Mouse (Mus musculus) heart, postnatal 0 days (tissue): Measurements from ENCODE around the gene Rnd3. TPM values are rescaled to one million over a fixed set of nuclear protein-coding genes. Genes with fewer than 3 reads are reported as not detected.

Experiments
- ATAC-seq: fragments of 200-750 bp; cut with Nextera tagmentation; 2 replicates; pipeline ENCODE4 v1.8.0; 2017; ENCODE audit warnings: low read depth, moderate number of reproducible peaks, moderate library complexity; ENCODE audit not compliant: insufficient read depth
- DNase-seq: peaks from one replicate; pipeline ENCODE4 v3.0.0-alpha.2; 2016; ENCODE audit warnings: low spot score
- H3K27ac ChIP-seq: fragments of 300-500 bp; sonication (generic); 2 replicates; pipeline ENCODE4 v1.5.1; 2014; ENCODE audit warnings: low read depth, mild to moderate bottlenecking
- H3K27me3 ChIP-seq: fragments of 300-500 bp; sonication (generic); 2 replicates; pipeline ENCODE4 v1.6.1; 2014; ENCODE audit warnings: low read length, mixed read lengths; ENCODE audit not compliant: control insufficient read depth, insufficient read depth
- H3K36me3 ChIP-seq: fragments of 300-500 bp; sonication (generic); replicated peaks from 2 replicates; pipeline ENCODE4 v1.6.1; 2014; ENCODE audit warnings: low read length, mixed read lengths; ENCODE audit not compliant: control insufficient read depth, insufficient read depth
- H3K4me1 ChIP-seq: fragments of 300-500 bp; sonication (generic); 2 replicates; pipeline ENCODE4 v1.6.1; 2014; ENCODE audit warnings: antibody characterized with exemption; ENCODE audit not compliant: control insufficient read depth, insufficient read depth
- H3K4me2 ChIP-seq: fragments of 300-500 bp; sonication (generic); 2 replicates; pipeline ENCODE4 v1.6.1; 2014; ENCODE audit warnings: low read depth, mild to moderate bottlenecking, low read length, moderate library complexity
- H3K4me3 ChIP-seq: fragments of 300-500 bp; sonication (generic); 2 replicates; pipeline ENCODE4 v1.5.1; 2014; ENCODE audit warnings: low read depth, low read length
- H3K9ac ChIP-seq: fragments of 300-500 bp; sonication (generic); replicated peaks from 2 replicates; pipeline ENCODE4 v1.6.1; 2014; ENCODE audit warnings: low read depth, low read length, mixed read lengths
- H3K9me3 ChIP-seq: fragments of 300-500 bp; sonication (generic); replicated peaks from 2 replicates; pipeline ENCODE4 v1.6.1; 2016; ENCODE audit warnings: low read length; ENCODE audit not compliant: control insufficient read depth
- CTCF ChIP-seq: IDR thresholded peaks from 2 replicates; pipeline ENCODE4 v1.5.1; 2016; ENCODE audit warnings: antibody characterized with exemption, control low read depth, low read depth
- EP300 ChIP-seq: IDR thresholded peaks from 2 replicates; pipeline ENCODE4 v1.6.1; 2016; ENCODE audit warnings: antibody characterized with exemption, low read depth
- WGBS: fragments of 180-500 bp; shearing (Covaris S2); extraction: QIAGEN DNeasy Blood & Tissue Kit; methylation state at CpG from one replicate; pipeline ENCODE4 v1.1.7; 2014; 5-methylcytosine and 5-hydroxymethylcytosine counted together
- polyA plus RNA-seq: library from polyadenylated mRNA; unstranded; fragments of >200 nt; fragmentation: Nextera tagmentation; extraction: Ambion mirVana; gene quantifications from 2 replicates; pipeline ENCODE4 v1.2.1, GENCODE M21; 2015
- total RNA-seq: library from RNA; depleted of rRNA; stranded (reverse); fragments of >200 nt; gene quantifications from 2 replicates; pipeline ENCODE4 v1.2.3, GENCODE M21; 2014; ENCODE audit warnings: low replicate concordance

Rnd3 gene
- total and polyA plus RNA-seq, 2 experiments from 2014 or later, result 12.9 to 20.3 TPM

GRCm38 (mm10) chr2:51099240-51099639 lies 49.7 kb downstream of the Rnd3 start:
- H3K27me3 ChIP-seq, result no peaks in the 10 kb centered on the region
- TF ChIP-seq EP300 (no peak), CTCF (no peak)
- H3K36me3 ChIP-seq, result no peaks in the 10 kb centered on the region
- H3K27ac ChIP-seq, result no peak overlapping the region
- no peaks in the 10 kb centered on the region for H3K9me3 ChIP-seq
- no peak overlapping the region for H3K4me3 ChIP-seq
- no peak overlapping the region for H3K4me2 ChIP-seq
- DNase-seq, result no peak
- no peak overlapping the region for H3K9ac ChIP-seq
- WGBS, result 67% methylated on average over 1 of the region's 1 CpGs
- no peaks in the 10 kb centered on the region for H3K4me1 ChIP-seq
- no peak for ATAC-seq

DNA sequence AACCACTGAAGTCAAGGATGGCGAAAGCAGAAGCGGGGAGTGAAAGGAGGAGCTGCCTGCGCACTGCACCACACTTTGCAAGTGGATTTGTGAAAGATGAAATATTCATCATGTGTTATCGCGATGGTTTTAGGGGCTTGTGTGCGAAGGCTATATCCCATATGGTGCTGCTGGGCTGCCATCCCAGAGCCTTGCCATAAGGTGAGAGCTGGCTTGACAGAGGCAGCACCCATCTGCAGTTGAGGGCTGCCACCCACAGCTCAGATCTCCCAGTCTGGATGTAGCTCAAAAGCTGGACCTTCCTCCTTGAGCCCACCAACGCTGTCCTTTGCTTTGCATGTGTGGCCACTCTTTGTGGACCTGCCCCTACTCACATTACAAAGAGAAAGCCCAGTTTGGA lies 58.2 kb downstream of the Rnd3 start:
- WGBS, result 88% methylated on average over 7 of the region's 7 CpGs
- Histone ChIP-seq H3K36me3 (no peaks in the 10 kb centered on the region), H3K4me3 (no peak overlapping the region), H3K27me3 (no peaks in the 10 kb centered on the region), H3K9me3 (no peaks in the 10 kb centered on the region), H3K4me2 (no peak overlapping the region), H3K27ac (no peak overlapping the region), H3K9ac (no peak overlapping the region), H3K4me1 (no peaks in the 10 kb centered on the region)
- no peak for ATAC-seq
- TF ChIP-seq EP300 (no peak), CTCF (no peak)
- DNase-seq, result no peak

GRCm38 (mm10) chr2:51090049-51090448 lies 58.9 kb downstream of the Rnd3 start:
- H3K4me3 ChIP-seq, result no peak overlapping the region
- TF ChIP-seq CTCF (no peak), EP300 (no peak)
- H3K9ac ChIP-seq, result no peak overlapping the region
- DNase-seq, result no peak
- H3K4me2 ChIP-seq, result no peak overlapping the region
- WGBS, result 55% methylated on average over 8 of the region's 8 CpGs
- H3K27ac ChIP-seq, result no peak overlapping the region
- no peak for ATAC-seq
- no peaks in the 10 kb centered on the region for H3K9me3 ChIP-seq
- no peaks in the 10 kb centered on the region for H3K27me3 ChIP-seq
- H3K36me3 ChIP-seq, result no peaks in the 10 kb centered on the region
- H3K4me1 ChIP-seq, result no peaks in the 10 kb centered on the region

DNA sequence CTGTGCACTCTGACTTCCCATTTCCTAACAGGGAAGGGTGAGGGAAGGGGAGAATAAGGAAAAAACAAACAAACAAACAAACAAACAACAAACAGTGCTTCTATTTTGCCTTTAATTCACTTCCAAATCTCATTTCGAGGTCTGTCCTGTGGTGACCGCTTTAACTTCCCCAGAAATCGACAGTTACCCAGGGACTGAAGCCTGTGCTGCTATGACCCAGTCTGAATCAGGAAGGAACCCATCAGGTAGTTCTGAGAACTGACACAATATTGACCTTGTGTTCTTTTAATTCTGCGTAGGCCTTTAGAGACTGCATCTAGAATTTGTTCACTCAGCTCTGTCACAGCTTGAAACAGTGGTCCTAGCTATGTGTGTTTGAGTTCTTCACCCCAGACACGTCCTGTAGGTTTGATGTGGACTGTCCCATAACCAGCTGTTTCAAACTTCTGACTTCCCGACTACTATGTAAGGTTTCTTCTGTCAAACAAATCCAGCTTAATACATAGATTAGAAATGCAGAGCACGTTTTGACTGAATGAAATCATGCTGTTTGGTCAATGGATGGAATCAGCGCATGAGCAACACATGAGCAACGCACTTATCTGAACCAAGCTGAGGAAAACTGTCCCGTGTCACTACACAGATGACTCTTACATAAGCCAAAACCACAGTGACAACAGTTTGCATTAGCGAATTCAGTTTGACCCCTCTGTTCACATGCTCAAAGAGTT lies 59.9 kb downstream of the Rnd3 start:
- no peak for DNase-seq
- 75% methylated on average over 11 of the region's 11 CpGs for WGBS
- TF ChIP-seq CTCF (no peak), EP300 (no peak)

GRCm38 (mm10) chr2:51088123-51088453 lies 60.8 kb downstream of the Rnd3 start:
- Histone ChIP-seq H3K9me3 (no peaks in the 10 kb centered on the region), H3K27ac (no peak overlapping the region), H3K4me1 (no peaks in the 10 kb centered on the region), H3K27me3 (no peaks in the 10 kb centered on the region), H3K9ac (no peak overlapping the region), H3K4me3 (no peak overlapping the region), H3K36me3 (no peaks in the 10 kb centered on the region), H3K4me2 (no peak overlapping the region)
- 87% methylated on average over 3 of the region's 3 CpGs for WGBS
- TF ChIP-seq EP300, result no peak
- DNase-seq (no peak), ATAC-seq (no peak)

More for the DNA sequence above, 59.9 kb downstream of the Rnd3 start:
- H3K4me3 ChIP-seq, result no peak overlapping the region
- no peaks in the 10 kb centered on the region for H3K36me3 ChIP-seq
- no peak for ATAC-seq
- no peaks in the 10 kb centered on the region for H3K9me3 ChIP-seq
- H3K27ac ChIP-seq, result no peak overlapping the region
- H3K27me3 ChIP-seq, result no peaks in the 10 kb centered on the region
- H3K9ac ChIP-seq, result no peak overlapping the region
- no peak overlapping the region for H3K4me2 ChIP-seq
- H3K4me1 ChIP-seq, result no peaks in the 10 kb centered on the region
